Mouse (Mus musculus): Measurements from ENCODE around the gene Trpm4.

DNA sequence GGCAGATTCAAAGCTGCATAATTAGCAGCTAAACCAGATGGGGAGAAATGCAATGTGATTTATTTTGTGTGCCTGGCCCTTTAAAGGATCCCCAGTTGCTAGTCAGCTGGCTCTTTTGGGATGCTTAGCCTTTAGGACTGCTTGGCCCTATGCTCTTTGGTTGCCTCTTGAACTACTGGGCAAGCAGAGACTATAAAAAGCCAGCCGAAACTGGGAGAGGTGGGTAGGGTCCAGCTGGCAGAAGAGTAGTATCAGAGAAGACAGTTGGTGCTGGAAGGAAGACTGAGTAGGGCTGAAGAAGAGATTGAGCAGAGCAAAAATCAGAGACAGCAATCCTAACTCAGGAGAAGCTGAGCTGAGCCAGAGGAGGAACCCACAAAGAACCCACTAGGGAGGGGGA is 37.0 kb downstream of the Trpm4 start:
- TF ChIP-seq POLR2A (IDR thresholded peaks at IDR 0.05; ENCODE audit: low read depth, low read length): no peak
- TF ChIP-seq CTCF (conservative IDR thresholded peaks at IDR 0.05; ENCODE audit: insufficient read depth, insufficient read length, low read depth, low read length): no peak

All from kidney, adult 2 months (tissue).